ENCODE assay signal across 13 mouse cellular contexts in the genomic region with DNA sequence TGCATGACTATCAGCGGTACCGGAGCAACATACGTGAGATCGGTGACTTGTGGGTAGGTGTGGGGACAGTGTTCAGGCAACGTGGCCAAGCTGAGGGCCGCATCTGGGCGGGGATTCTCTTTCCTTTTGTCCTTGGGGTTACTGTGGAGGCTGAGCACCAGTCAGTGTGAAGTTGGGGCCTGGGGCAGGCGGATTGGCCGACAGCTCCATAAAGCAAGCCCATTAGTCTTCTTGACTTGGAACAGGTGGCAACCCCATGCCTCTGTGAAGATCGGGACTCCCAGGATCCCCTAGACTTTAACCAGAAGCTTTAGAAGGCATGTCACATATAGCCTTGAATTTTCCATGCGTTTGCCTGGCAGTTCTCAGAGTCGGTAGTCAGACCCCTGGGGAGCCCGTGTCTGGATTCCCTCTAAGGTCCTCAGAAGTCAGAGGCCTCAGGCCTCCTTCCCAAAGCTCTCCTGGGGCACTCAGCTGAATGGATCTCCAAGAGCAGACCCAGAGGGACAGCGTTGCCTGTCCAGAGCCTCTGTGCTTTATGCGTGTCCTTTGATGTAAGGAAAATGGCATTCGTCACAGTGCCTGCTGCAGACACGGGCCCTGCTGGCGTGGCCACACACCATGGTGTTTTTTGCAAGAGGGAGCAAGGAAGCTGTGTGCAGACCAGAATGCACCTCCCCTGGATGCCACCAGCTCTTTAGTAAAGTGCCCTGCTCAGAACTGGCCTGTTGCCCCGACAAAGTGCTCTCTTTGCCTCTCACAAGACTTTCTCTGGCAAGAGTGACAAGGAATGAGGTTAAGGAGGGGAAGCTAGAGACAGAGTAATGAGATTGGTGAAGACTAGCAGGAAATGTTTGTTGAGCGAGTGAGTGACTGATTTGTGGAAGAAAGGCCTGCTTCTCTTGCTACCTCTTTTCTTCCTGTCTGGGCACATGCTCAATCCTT. TPM values are rescaled to one million over a fixed set of nuclear protein-coding genes. Genes with fewer than 3 reads are reported as not detected.
DNase-seq lines count a peak whose midpoint lies in the region; ATAC-seq and TF ChIP-seq lines count a peak whose summit lies in the region.
"Had no signal": no experiment of that assay in that cellular context is flagged by ENCODE, and none has a peak within 500 bp of the region (broad histone marks: within the 10 kb centered on the region; RNA-seq: fewer than 3 reads in every experiment).

No protein-coding gene starts in this region.

- 85% methylated on average over 20 of the region's 20 CpGs for WGBS in forebrain, embryonic 12.5 days
- 82% methylated on average over 20 of the region's 20 CpGs for WGBS in forebrain, embryonic 14.5 days
- 37% methylated on average over 20 of the region's 20 CpGs for WGBS in hindbrain, embryonic 15.5 days

- H3K4me2 ChIP-seq in forebrain, embryonic 12.5 days, result no peak overlapping the region
- H3K4me2 ChIP-seq in forebrain, embryonic 14.5 days (ENCODE audit: low read length), result no peak overlapping the region
- no peak overlapping the region for H3K4me2 ChIP-seq in hindbrain, embryonic 15.5 days
- H3K4me2 ChIP-seq: kidney, embryonic 15.5 days; limb, embryonic 13.5 days had no signal

- H3K9ac ChIP-seq in forebrain, embryonic 12.5 days, result no peak overlapping the region
- no peak overlapping the region for H3K9ac ChIP-seq in forebrain, embryonic 14.5 days (ENCODE audit: low read length)
- H3K9ac ChIP-seq in hindbrain, embryonic 15.5 days, result no peak overlapping the region
- H3K9ac ChIP-seq: kidney, embryonic 15.5 days; limb, embryonic 13.5 days; liver, postnatal 0 days had no signal

- 0 out of 2 replicates have a peak overlapping the region, but pooled peaks have one; percentile 8 for H3K27ac ChIP-seq in forebrain, embryonic 12.5 days
- H3K27ac ChIP-seq in forebrain, embryonic 14.5 days (ENCODE audit: low read depth, low read length), result no peak overlapping the region
- peak overlapping the region; percentile 2; the same call in 1 of the 2 replicates for H3K27ac ChIP-seq in hindbrain, embryonic 15.5 days (replicated peaks)
- H3K27ac ChIP-seq: kidney, embryonic 15.5 days; limb, embryonic 13.5 days had no signal

- ATAC-seq in forebrain, embryonic 12.5 days (ENCODE audit: low FRiP score), result no peak
- no peak for ATAC-seq in forebrain, embryonic 14.5 days
- peak; percentile 40; the same call in 1 of the 2 replicates for ATAC-seq in hindbrain, embryonic 15.5 days (ENCODE audit: low FRiP score, low read depth)
- ATAC-seq: liver, postnatal 0 days had no signal

- H3K4me1 ChIP-seq in forebrain, embryonic 12.5 days, result peaks cover 9% of the 10 kb centered on the region; the same call in 1 of the 2 replicates
- H3K4me1 ChIP-seq in forebrain, embryonic 14.5 days (ENCODE audit: control insufficient read depth, insufficient read depth, low read length), result no peaks in the 10 kb centered on the region
- H3K4me1 ChIP-seq in E14TG2a.4 (replicated peaks; ENCODE audit: low read depth, low read length), result peaks cover 40% of the 10 kb centered on the region
- peaks cover 39% of the 10 kb centered on the region for H3K4me1 ChIP-seq in hindbrain, embryonic 15.5 days (replicated peaks)

- H3K4me3 ChIP-seq in forebrain, embryonic 12.5 days (replicated peaks), result no peak overlapping the region
- no peak overlapping the region for H3K4me3 ChIP-seq in forebrain, embryonic 14.5 days (ENCODE audit: low read depth, low read length)
- peak overlapping the region; percentile 50 for H3K4me3 ChIP-seq in E14TG2a.4 (replicated peaks; ENCODE audit: low read length)
- no peak overlapping the region for H3K4me3 ChIP-seq in hindbrain, embryonic 15.5 days
- H3K4me3 ChIP-seq: heart, embryonic 10.5 days; kidney, embryonic 15.5 days; limb, embryonic 13.5 days had no signal

- 0 out of 2 replicates have a peak, but pooled peaks cover 4% of the 10 kb centered on the region for H3K36me3 ChIP-seq in forebrain, embryonic 12.5 days (replicated peaks)
- peaks cover 8% of the 10 kb centered on the region; the same call in 1 of the 2 replicates for H3K36me3 ChIP-seq in forebrain, embryonic 14.5 days (ENCODE audit: control insufficient read depth, insufficient read depth, low read length)
- peaks cover 19% of the 10 kb centered on the region for H3K36me3 ChIP-seq in E14TG2a.4 (ENCODE audit: insufficient read depth, low read length)
- no peaks in the 10 kb centered on the region for H3K36me3 ChIP-seq in hindbrain, embryonic 15.5 days
- H3K36me3 ChIP-seq: limb, embryonic 13.5 days had no signal

- no peak for DNase-seq in forebrain, embryonic 14.5 days (ENCODE audit: low spot score)
- peak; percentile 65 for DNase-seq in mesoderm, embryonic 11.5 days (ENCODE audit: low read depth, low spot score)
- DNase-seq in adrenal gland, postnatal 4 days (ENCODE audit: low spot score in 2 of 2), result no peak
- no peak for DNase-seq in kidney, adult 18-20 months
- no peak for DNase-seq in layer of hippocampus, adult 8-10 months (ENCODE audit: low spot score in 2 of 2)
- DNase-seq: cerebellum, adult 2 months; liver, postnatal 0 days had no signal

- no peaks in the 10 kb centered on the region for H3K27me3 ChIP-seq in forebrain, embryonic 12.5 days
- no peaks in the 10 kb centered on the region for H3K27me3 ChIP-seq in forebrain, embryonic 14.5 days (replicated peaks; ENCODE audit: control insufficient read depth, insufficient read depth, low read length)
- no peaks in the 10 kb centered on the region for H3K27me3 ChIP-seq in E14TG2a.4 (ENCODE audit: insufficient read depth, low read length)
- no peaks in the 10 kb centered on the region; the same call in 1 of the 2 replicates for H3K27me3 ChIP-seq in hindbrain, embryonic 15.5 days
- H3K27me3 ChIP-seq: kidney, embryonic 15.5 days; limb, embryonic 13.5 days had no signal

- H3K9me3 ChIP-seq in forebrain, embryonic 12.5 days, result no peaks in the 10 kb centered on the region
- H3K9me3 ChIP-seq in forebrain, embryonic 14.5 days (replicated peaks; ENCODE audit: control insufficient read depth, low read length), result no peaks in the 10 kb centered on the region
- no peaks in the 10 kb centered on the region for H3K9me3 ChIP-seq in E14TG2a.4 (ENCODE audit: low read length)
- H3K9me3 ChIP-seq in hindbrain, embryonic 15.5 days, result no peaks in the 10 kb centered on the region
- H3K9me3 ChIP-seq: heart, embryonic 10.5 days; kidney, embryonic 15.5 days; limb, embryonic 13.5 days had no signal

- TF ChIP-seq CTCF in E14TG2a.4 (conservative IDR thresholded peaks at IDR 0.05; ENCODE audit: low read length), result no peak

RNA-seq across cellular contexts. Expression of a gene that starts 16.8 kb away (rescaled TPM):
- 16.0 and 17.9 TPM in 2 replicates for polyA plus RNA-seq in forebrain, embryonic 12.5 days (2016; fragmentation: Nextera tagmentation; extraction: Ambion mirVana)
- 12.4 and 27.1 TPM in 2 replicates for polyA plus RNA-seq in forebrain, embryonic 14.5 days (2014; fragmentation: Nextera tagmentation; extraction: Ambion mirVana)
- polyA plus RNA-seq in hindbrain, embryonic 15.5 days (2015; fragmentation: Nextera tagmentation; extraction: Ambion mirVana), result 33.9 and 34.2 TPM in 2 replicates
- total RNA-seq in adrenal gland, postnatal 4 days (2021), result 10 to 100 TPM; 16.3 to 23.6 TPM
- total RNA-seq in layer of hippocampus, adult 8-10 months (2022), result 10 to 100 TPM; 33.5 to 47.0 (median 44.6) TPM

RNA-seq across cellular contexts. Expression of a gene that starts 41.9 kb away (rescaled TPM):
- polyA plus RNA-seq in forebrain, embryonic 12.5 days (2016; fragmentation: Nextera tagmentation; extraction: Ambion mirVana), result 70.5 and 73.4 TPM in 2 replicates
- polyA plus RNA-seq in forebrain, embryonic 14.5 days (2014; fragmentation: Nextera tagmentation; extraction: Ambion mirVana), result 70.5 and 86.6 TPM in 2 replicates
- polyA plus RNA-seq in hindbrain, embryonic 15.5 days (2015; fragmentation: Nextera tagmentation; extraction: Ambion mirVana), result 75.5 and 82.4 TPM in 2 replicates
- total RNA-seq in adrenal gland, postnatal 4 days (2021), result 10 to 100 TPM; 61.4 to 64.1 TPM
- 10 to 100 TPM; 35.9 to 39.4 (median 36.6) TPM for total RNA-seq in layer of hippocampus, adult 8-10 months (2022)

RNA-seq across cellular contexts. Expression of a gene that starts 59.7 kb away (rescaled TPM):
- 4.4 and 5.6 TPM in 2 replicates for polyA plus RNA-seq in forebrain, embryonic 12.5 days (2016; fragmentation: Nextera tagmentation; extraction: Ambion mirVana)
- polyA plus RNA-seq in forebrain, embryonic 14.5 days (2014; fragmentation: Nextera tagmentation; extraction: Ambion mirVana), result 4.3 and 5.3 TPM in 2 replicates
- 3.7 and 4.6 TPM in 2 replicates for polyA plus RNA-seq in hindbrain, embryonic 15.5 days (2015; fragmentation: Nextera tagmentation; extraction: Ambion mirVana)
- 1 to 10 TPM; 5.4 to 8.0 TPM for total RNA-seq in adrenal gland, postnatal 4 days (2021)
- total RNA-seq in layer of hippocampus, adult 8-10 months (2022), result 1 to 10 TPM; 2.1 to 7.2 (median 5.2) TPM
